Mouse (Mus musculus) macrophage (primary cell): Measurements from ENCODE around the gene Lrrc59. TPM values are rescaled to one million over a fixed set of nuclear protein-coding genes. Genes with fewer than 3 reads are reported as not detected.

ENCODE experiments used
- H3K27ac ChIP-seq: fragments of 350-480 bp; formaldehyde crosslinking; 2 replicates; pipeline ENCODE4 v1.9.0; 2021
- H3K36me3 ChIP-seq: fragments of 350-480 bp; formaldehyde crosslinking; 2 replicates; pipeline ENCODE4 v1.9.0; 2021; ENCODE audit errors: inconsistent target
- H3K4me3 ChIP-seq: fragments of 350-480 bp; formaldehyde crosslinking; 2 replicates; pipeline ENCODE4 v1.9.0; 2021; ENCODE audit errors: inconsistent target
- H3K79me2 ChIP-seq: fragments of 350-480 bp; formaldehyde crosslinking; 2 replicates; pipeline ENCODE4 v1.9.0; 2021; ENCODE audit errors: inconsistent target
- WGBS: methylation state at CpG from one replicate; pipeline ENCODE4 v1.1.7; 2026; ENCODE audit warnings: inconsistent platforms; ENCODE audit not compliant: missing documents; 5-methylcytosine and 5-hydroxymethylcytosine counted together
- polyA plus RNA-seq: library from polyadenylated mRNA; stranded (reverse); fragments of 250-400 nt; gene quantifications from 3 replicates; pipeline ENCODE4 v1.2.4, GENCODE M21; 2018; ENCODE audit warnings: inconsistent platforms
- total RNA-seq, 78 experiments: library from RNA; depleted of rRNA; stranded (reverse); fragments of 250-400 nt; gene quantifications; 1 replicate in 9 of 78; 2 replicates in 24 of 78; 3 replicates in 43 of 78; 4 replicates in 2 of 78; pipeline ENCODE4 v1.2.4; 2018; ENCODE audit warnings: inconsistent platforms in 56 of 78

Lrrc59 gene
- total RNA-seq (2018; cell fraction: chromatin; rRNA removed), result 10 to 100 TPM; 29.3 to 84.4 (median 47.7) TPM
- 100 to 1,000 TPM in 25 of 26 experiments, 10 to 100 TPM in 1; 98.2 to 155 (median 109) TPM for total RNA-seq (2018; cell fraction: cytosol; rRNA removed)
- total RNA-seq (2018; cell fraction: nucleus; rRNA removed), result 10 to 100 TPM; 39.3 to 93.5 (median 58.7) TPM
- polyA plus RNA-seq, result 83.8 to 180 TPM (median 108 TPM) in 3 replicates

GRCm38 (mm10) chr11:94629199-94629883 lies at the start of gene Lrrc59:
Lrrc59 (plus strand) TSS chr11:94629767.
- WGBS, result 1% methylated on average over 38 of the region's 41 CpGs
- H3K27ac ChIP-seq, result peak within 1 kb of the TSS; percentile 71
- peak within 1 kb of the TSS; percentile 99 for H3K4me3 ChIP-seq
- peaks cover 46% of the 10 kb centered on the region for H3K79me2 ChIP-seq
- H3K36me3 ChIP-seq, result peaks cover 19% of the 10 kb centered on the region

- 93% methylated on average over 4 of the region's 5 CpGs for WGBS
- Histone ChIP-seq H3K27ac (no peak overlapping the region), H3K79me2 (no peaks in the 10 kb centered on the region), H3K4me3 (no peak overlapping the region), H3K36me3 (no peaks in the 10 kb centered on the region)
These were observed 49.3 kb upstream of the Lrrc59 start for GRCm38 (mm10) chr11:94580111-94580740.

- WGBS, result 93% methylated on average over 9 of the region's 9 CpGs
- Histone ChIP-seq H3K4me3 (no peak overlapping the region), H3K36me3 (no peaks in the 10 kb centered on the region), H3K79me2 (no peaks in the 10 kb centered on the region), H3K27ac (no peak overlapping the region)
These were observed 44.5 kb upstream of the Lrrc59 start for GRCm38 (mm10) chr11:94585091-94585490.

- 94% methylated on average over 5 of the region's 6 CpGs for WGBS
- Histone ChIP-seq H3K36me3 (no peaks in the 10 kb centered on the region), H3K4me3 (no peak overlapping the region), H3K79me2 (no peaks in the 10 kb centered on the region), H3K27ac (no peak overlapping the region)
These were observed 42.1 kb upstream of the Lrrc59 start for GRCm38 (mm10) chr11:94587511-94587910.

- H3K4me3 ChIP-seq, result no peak overlapping the region
- no peaks in the 10 kb centered on the region for H3K79me2 ChIP-seq
- no peak overlapping the region for H3K27ac ChIP-seq
- H3K36me3 ChIP-seq, result no peaks in the 10 kb centered on the region
- WGBS, result 53% methylated on average over 6 of the region's 7 CpGs
These were observed 33.2 kb upstream of the Lrrc59 start for GRCm38 (mm10) chr11:94596311-94596852.

GRCm38 (mm10) chr11:94597319-94597718 lies 32.2 kb upstream of the Lrrc59 start:
- 40% methylated on average over 4 of the region's 4 CpGs for WGBS
- Histone ChIP-seq H3K27ac (no peak overlapping the region), H3K36me3 (no peaks in the 10 kb centered on the region), H3K79me2 (no peaks in the 10 kb centered on the region), H3K4me3 (no peak overlapping the region)

- Histone ChIP-seq H3K79me2 (no peaks in the 10 kb centered on the region), H3K27ac (no peak overlapping the region), H3K4me3 (no peak overlapping the region), H3K36me3 (no peaks in the 10 kb centered on the region)
- 84% methylated on average over 6 of the region's 6 CpGs for WGBS
These were observed 31.0 kb upstream of the Lrrc59 start for GRCm38 (mm10) chr11:94598437-94599120.

GRCm38 (mm10) chr11:94600447-94600846 lies 29.1 kb upstream of the Lrrc59 start:
- 92% methylated on average over 7 of the region's 7 CpGs for WGBS
- Histone ChIP-seq H3K79me2 (no peaks in the 10 kb centered on the region), H3K36me3 (no peaks in the 10 kb centered on the region), H3K4me3 (no peak overlapping the region), H3K27ac (no peak overlapping the region)

- no peaks in the 10 kb centered on the region for H3K79me2 ChIP-seq
- H3K36me3 ChIP-seq, result no peaks in the 10 kb centered on the region
- H3K27ac ChIP-seq, result no peak within 1 kb of the TSS
- peak within 1 kb of the TSS; percentile 34 for H3K4me3 ChIP-seq
- 3% methylated on average over 47 of the region's 52 CpGs for WGBS
These were observed 28.0 kb upstream of the Lrrc59 start, which contains the start of gene Acsf2 for GRCm38 (mm10) chr11:94601321-94602281. Acsf2 (minus strand) TSS chr11:94601871.

GRCm38 (mm10) chr11:94602356-94602955 lies 27.1 kb upstream of the Lrrc59 start:
- H3K27ac ChIP-seq, result no peak overlapping the region
- no peaks in the 10 kb centered on the region for H3K36me3 ChIP-seq
- WGBS, result 85% methylated on average over 11 of the region's 11 CpGs
- peak overlapping the region; percentile 34; the same call in 1 of the 2 replicates for H3K4me3 ChIP-seq
- no peaks in the 10 kb centered on the region for H3K79me2 ChIP-seq

GRCm38 (mm10) chr11:94610744-94611740 lies 18.5 kb upstream of the Lrrc59 start:
- 24% methylated on average over 4 of the region's 4 CpGs for WGBS

GRCm38 (mm10) chr11:94614603-94615002 lies 15.0 kb upstream of the Lrrc59 start:
- no peak overlapping the region for H3K4me3 ChIP-seq
- H3K79me2 ChIP-seq, result no peaks in the 10 kb centered on the region
- no peaks in the 10 kb centered on the region for H3K36me3 ChIP-seq
- 98% methylated on average over 4 of the region's 4 CpGs for WGBS
- no peak overlapping the region for H3K27ac ChIP-seq

More at GRCm38 (mm10) chr11:94610744-94611740, 18.5 kb upstream of the Lrrc59 start:
- H3K27ac ChIP-seq, result peak overlapping the region; percentile 48
- H3K79me2 ChIP-seq, result no peaks in the 10 kb centered on the region
- no peaks in the 10 kb centered on the region for H3K36me3 ChIP-seq
- H3K4me3 ChIP-seq, result no peak overlapping the region; the same call in 1 of the 2 replicates
